Mouse (Mus musculus): ENCODE data around the gene Entpd6. TPM values are rescaled to one million over a fixed set of nuclear protein-coding genes. Genes with fewer than 3 reads are reported as not detected.

Entpd6 gene
- polyA plus RNA-seq, 1 experiment, result 84.4 TPM

DNA sequence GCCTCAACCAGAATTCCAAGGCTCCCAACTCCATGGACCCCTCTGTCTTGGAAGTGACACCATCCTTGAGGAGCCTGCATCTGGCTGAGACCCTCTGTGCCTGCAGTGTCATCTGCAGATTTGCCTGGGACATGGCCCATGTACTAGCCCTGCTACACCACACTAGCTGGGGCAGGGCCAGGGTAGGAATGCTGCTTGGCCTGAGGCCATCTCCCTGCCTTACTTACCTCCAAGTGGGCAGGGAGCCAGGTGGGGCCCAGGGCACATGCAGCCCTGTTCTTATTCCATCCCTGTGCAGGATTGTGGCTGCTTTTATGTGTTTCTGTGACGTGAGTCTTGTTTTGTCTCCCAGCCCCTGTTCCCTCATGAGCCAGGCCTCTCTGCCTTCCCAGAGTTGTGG is 21.9 kb downstream of the Entpd6 start:
- no peak overlapping the region for H3K27ac ChIP-seq (ENCODE audit: control insufficient read depth, insufficient read depth, low read depth, low read length)
- H3K36me3 ChIP-seq (ENCODE audit: control insufficient read depth, insufficient read depth, low read length), result peaks cover under 1% of the 10 kb centered on the region
- no peak overlapping the region for H3K4me3 ChIP-seq (ENCODE audit: control insufficient read depth, low read depth, low read length)
- H3K27me3 ChIP-seq (ENCODE audit: control insufficient read depth, insufficient read depth, low read length), result no peaks in the 10 kb centered on the region
- no peaks in the 10 kb centered on the region for H3K4me1 ChIP-seq (ENCODE audit: control insufficient read depth, insufficient read depth, low read length)
- no peak for TF ChIP-seq CTCF (IDR thresholded peaks at IDR 0.05; ENCODE audit: control insufficient read depth, insufficient read depth, insufficient replicate concordance, low read depth, low read length)
- no peak for TF ChIP-seq POLR2A (IDR thresholded peaks at IDR 0.05; ENCODE audit: control insufficient read depth, low read depth, low read length)

GRCm38 (mm10) chr2:150771169-150771568 is 22.3 kb downstream of the Entpd6 start:
- H3K36me3 ChIP-seq (ENCODE audit: control insufficient read depth, insufficient read depth, low read length), result no peaks in the 10 kb centered on the region
- no peak overlapping the region for H3K27ac ChIP-seq (ENCODE audit: control insufficient read depth, insufficient read depth, low read depth, low read length)
- no peaks in the 10 kb centered on the region for H3K27me3 ChIP-seq (ENCODE audit: control insufficient read depth, insufficient read depth, low read length)
- no peaks in the 10 kb centered on the region for H3K4me1 ChIP-seq (ENCODE audit: control insufficient read depth, insufficient read depth, low read length)
- TF ChIP-seq POLR2A (IDR thresholded peaks at IDR 0.05; ENCODE audit: control insufficient read depth, low read depth, low read length), result no peak
- TF ChIP-seq CTCF (IDR thresholded peaks at IDR 0.05; ENCODE audit: control insufficient read depth, insufficient read depth, insufficient replicate concordance, low read depth, low read length), result no peak
- H3K4me3 ChIP-seq (ENCODE audit: control insufficient read depth, low read depth, low read length), result no peak overlapping the region

DNA sequence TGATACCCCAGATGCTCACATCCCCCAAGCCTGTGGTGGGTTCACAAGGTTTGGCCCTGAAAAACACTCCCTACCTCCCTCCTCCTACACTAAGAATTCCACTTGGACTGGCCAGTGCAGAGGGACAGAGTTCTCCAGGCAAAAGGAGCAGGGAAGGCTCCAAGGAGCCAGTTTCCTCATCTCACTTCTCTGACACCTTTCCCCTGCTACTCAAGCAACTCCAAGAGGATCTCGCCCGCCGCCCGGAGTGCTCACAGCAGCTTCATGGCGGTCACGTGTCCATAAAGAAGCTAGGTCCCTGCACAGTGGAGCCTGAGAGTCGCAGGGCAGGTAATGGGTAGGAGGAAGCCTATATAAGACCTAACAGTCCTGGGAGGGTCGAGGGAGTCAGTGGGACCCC is 23.2 kb downstream of the Entpd6 start:
- Histone ChIP-seq H3K27ac (ENCODE audit: control insufficient read depth, insufficient read depth, low read depth, low read length) (no peak overlapping the region), H3K4me3 (ENCODE audit: control insufficient read depth, low read depth, low read length) (no peak overlapping the region), H3K4me1 (ENCODE audit: control insufficient read depth, insufficient read depth, low read length) (no peaks in the 10 kb centered on the region), H3K27me3 (ENCODE audit: control insufficient read depth, insufficient read depth, low read length) (no peaks in the 10 kb centered on the region), H3K36me3 (ENCODE audit: control insufficient read depth, insufficient read depth, low read length) (no peaks in the 10 kb centered on the region)
- TF ChIP-seq CTCF (IDR thresholded peaks at IDR 0.05; ENCODE audit: control insufficient read depth, insufficient read depth, insufficient replicate concordance, low read depth, low read length) (no peak), POLR2A (IDR thresholded peaks at IDR 0.05; ENCODE audit: control insufficient read depth, low read depth, low read length) (no peak)

DNA sequence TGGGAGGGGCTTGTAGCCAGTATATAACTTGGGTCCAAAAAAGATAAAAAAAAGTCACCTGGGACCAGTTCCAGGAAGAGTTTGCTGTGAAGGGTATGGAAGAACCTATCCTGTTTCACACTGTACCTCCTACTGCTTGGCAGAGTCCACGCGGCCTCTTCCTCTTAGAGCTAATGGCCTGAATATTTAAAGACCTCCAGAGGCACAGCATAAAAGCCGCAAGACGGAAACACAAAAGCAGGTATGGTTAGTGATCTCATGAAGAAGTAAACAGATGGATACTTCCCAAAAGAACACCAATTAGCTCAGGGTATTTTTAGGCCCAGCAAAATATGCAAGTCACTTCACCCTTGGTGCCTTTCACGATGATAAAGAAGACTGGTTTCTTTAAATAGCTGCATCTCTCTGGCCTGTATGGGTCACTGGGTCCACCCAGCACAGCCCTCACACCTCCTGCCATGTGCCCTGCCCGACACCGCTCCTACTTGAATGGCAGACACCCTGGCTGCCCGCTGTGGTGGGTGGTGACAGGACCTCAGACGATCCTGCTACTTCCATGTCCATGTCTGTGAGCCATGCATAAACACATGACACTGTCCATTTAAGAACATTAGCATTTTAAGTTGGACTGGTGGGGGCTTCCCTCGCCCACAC is 23.8 kb downstream of the Entpd6 start:
- Histone ChIP-seq H3K4me1 (ENCODE audit: control insufficient read depth, insufficient read depth, low read length) (no peaks in the 10 kb centered on the region), H3K36me3 (ENCODE audit: control insufficient read depth, insufficient read depth, low read length) (no peaks in the 10 kb centered on the region), H3K4me3 (ENCODE audit: control insufficient read depth, low read depth, low read length) (no peak overlapping the region), H3K27me3 (ENCODE audit: control insufficient read depth, insufficient read depth, low read length) (no peaks in the 10 kb centered on the region), H3K27ac (ENCODE audit: control insufficient read depth, insufficient read depth, low read depth, low read length) (no peak overlapping the region)
- TF ChIP-seq CTCF (IDR thresholded peaks at IDR 0.05; ENCODE audit: control insufficient read depth, insufficient read depth, insufficient replicate concordance, low read depth, low read length) (no peak), POLR2A (IDR thresholded peaks at IDR 0.05; ENCODE audit: control insufficient read depth, low read depth, low read length) (no peak)

DNA sequence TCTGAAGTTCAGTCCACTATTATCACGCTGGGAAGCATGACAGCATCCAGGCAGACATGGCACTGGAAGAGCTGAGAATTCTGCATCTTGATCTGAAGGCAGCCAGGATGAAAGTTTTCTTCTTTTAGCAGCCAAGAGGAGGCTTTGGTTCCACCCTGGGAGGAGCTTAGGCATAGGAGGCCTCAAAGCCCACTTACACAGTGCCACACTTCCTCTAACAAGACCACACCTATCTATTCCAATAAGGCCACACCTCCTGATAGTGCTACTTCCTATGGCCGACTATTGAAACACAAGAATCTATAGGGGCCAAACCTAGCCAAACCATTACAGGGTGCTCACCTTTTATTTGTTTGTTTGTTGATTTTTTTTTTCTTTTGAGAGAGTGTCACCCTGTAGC is 34.0 kb downstream of the Entpd6 start:
- Histone ChIP-seq H3K4me3 (ENCODE audit: control insufficient read depth, low read depth, low read length) (no peak overlapping the region), H3K27me3 (ENCODE audit: control insufficient read depth, insufficient read depth, low read length) (no peaks in the 10 kb centered on the region; the same call in 1 of the 2 replicates), H3K27ac (ENCODE audit: control insufficient read depth, insufficient read depth, low read depth, low read length) (no peak overlapping the region), H3K4me1 (ENCODE audit: control insufficient read depth, insufficient read depth, low read length) (peaks cover 7% of the 10 kb centered on the region; the same call in 1 of the 2 replicates), H3K36me3 (ENCODE audit: control insufficient read depth, insufficient read depth, low read length) (no peaks in the 10 kb centered on the region)
- TF ChIP-seq CTCF (IDR thresholded peaks at IDR 0.05; ENCODE audit: control insufficient read depth, insufficient read depth, insufficient replicate concordance, low read depth, low read length), result no peak

DNA sequence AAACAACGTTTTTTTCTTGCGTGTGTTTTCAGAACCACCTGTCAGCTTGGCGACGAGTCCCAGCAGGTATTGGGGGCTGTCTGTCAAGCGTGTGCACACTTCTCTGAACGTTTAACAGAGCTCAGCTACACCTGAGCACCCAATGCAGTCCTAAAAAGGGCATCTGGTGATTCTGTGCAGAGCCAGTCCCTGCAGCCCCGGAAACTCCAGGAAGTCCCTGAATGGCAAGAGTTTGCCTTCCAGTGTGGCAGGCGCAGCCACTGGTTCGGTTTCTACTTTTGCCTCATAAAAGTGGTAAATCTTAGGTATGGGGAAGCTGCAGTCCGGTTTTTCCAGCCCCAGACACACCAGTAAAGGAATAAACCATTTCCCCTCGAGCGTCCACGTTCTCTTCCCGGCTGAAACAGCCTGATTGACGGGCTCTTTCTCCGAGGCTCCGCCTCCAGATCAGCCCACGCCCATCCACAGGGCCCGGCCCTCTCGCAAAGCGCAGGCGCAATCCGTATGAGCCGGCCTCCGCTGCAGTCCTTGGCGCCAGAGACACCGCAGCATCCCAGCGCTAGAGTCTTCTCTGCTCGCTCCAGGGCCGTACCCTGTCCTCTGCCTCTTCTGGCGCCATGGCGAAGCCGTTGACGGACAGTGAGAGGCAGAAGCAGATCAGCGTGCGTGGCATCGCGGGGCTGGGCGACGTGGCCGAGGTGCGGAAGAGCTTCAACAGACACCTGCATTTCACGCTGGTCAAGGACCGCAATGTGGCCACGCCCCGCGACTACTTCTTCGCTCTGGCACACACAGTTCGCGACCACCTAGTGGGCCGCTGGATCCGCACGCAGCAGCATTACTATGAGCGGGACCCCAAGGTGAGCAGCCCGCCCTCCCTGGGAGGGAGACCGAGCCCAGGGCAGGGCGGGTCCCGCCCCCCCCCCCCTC is 37.7 kb downstream of the Entpd6 start, which contains the start of gene Pygb:
Pygb (plus strand) TSS at position 485 of the 930 bp plus-strand sequence.
- no peaks in the 10 kb centered on the region for H3K36me3 ChIP-seq (ENCODE audit: control insufficient read depth, insufficient read depth, low read length)
- H3K4me1 ChIP-seq (ENCODE audit: control insufficient read depth, insufficient read depth, low read length), result peaks cover 7% of the 10 kb centered on the region; the same call in 1 of the 2 replicates
- H3K27me3 ChIP-seq (ENCODE audit: control insufficient read depth, insufficient read depth, low read length), result no peaks in the 10 kb centered on the region; the same call in 1 of the 2 replicates
- H3K27ac ChIP-seq (ENCODE audit: control insufficient read depth, insufficient read depth, low read depth, low read length), result no peak within 1 kb of the TSS; the same call in 1 of the 2 replicates
- peak within 1 kb of the TSS; percentile 99 for H3K4me3 ChIP-seq (ENCODE audit: control insufficient read depth, low read depth, low read length)
- TF ChIP-seq CTCF (IDR thresholded peaks at IDR 0.05; ENCODE audit: control insufficient read depth, insufficient read depth, insufficient replicate concordance, low read depth, low read length), result no peak; the same call in 1 of the 2 replicates
- peak; percentile 83 for TF ChIP-seq POLR2A (IDR thresholded peaks at IDR 0.05; ENCODE audit: control insufficient read depth, low read depth, low read length)

DNA sequence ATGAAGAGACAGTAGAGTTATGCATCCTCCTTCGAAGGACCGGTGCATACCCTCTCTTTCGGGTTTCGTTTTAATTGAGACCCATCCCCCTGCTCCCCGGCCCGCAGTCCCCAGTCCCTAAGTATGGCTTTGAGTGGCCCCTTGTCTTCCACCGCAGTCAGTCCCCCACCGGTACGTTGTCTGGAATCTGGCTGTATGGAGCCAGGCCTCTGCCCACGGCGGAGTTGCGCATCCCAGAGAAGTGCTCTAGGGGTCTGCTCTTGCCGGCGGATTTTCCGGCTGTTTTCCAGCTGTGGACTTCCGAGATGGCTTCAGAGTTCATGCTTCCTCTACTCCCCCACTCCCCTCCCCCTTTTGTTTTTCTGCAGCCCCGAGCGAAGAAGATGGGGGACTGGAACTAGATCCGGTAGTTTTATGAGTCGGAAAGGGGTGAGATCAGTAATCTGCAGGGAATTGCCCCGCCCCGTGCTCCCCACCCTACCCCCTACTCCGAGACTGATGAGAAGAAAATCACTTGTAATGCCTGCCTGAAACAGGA is 38.5 kb downstream of the Entpd6 start:
- peak overlapping the region; percentile 99 for H3K4me3 ChIP-seq (ENCODE audit: control insufficient read depth, low read depth, low read length)
- no peak for TF ChIP-seq CTCF (IDR thresholded peaks at IDR 0.05; ENCODE audit: control insufficient read depth, insufficient read depth, insufficient replicate concordance, low read depth, low read length)
- TF ChIP-seq POLR2A (IDR thresholded peaks at IDR 0.05; ENCODE audit: control insufficient read depth, low read depth, low read length), result no peak
- H3K27ac ChIP-seq (ENCODE audit: control insufficient read depth, insufficient read depth, low read depth, low read length), result no peak overlapping the region
- H3K4me1 ChIP-seq (ENCODE audit: control insufficient read depth, insufficient read depth, low read length), result peaks cover 7% of the 10 kb centered on the region; the same call in 1 of the 2 replicates
- no peaks in the 10 kb centered on the region for H3K36me3 ChIP-seq (ENCODE audit: control insufficient read depth, insufficient read depth, low read length)
- H3K27me3 ChIP-seq (ENCODE audit: control insufficient read depth, insufficient read depth, low read length), result no peaks in the 10 kb centered on the region; the same call in 1 of the 2 replicates

Data from testis, adult 2 months (tissue).